Mouse (Mus musculus) gastrocnemius, postnatal 4 days (tissue): ENCODE data around the gene Gja5. TPM values are rescaled to one million over a fixed set of nuclear protein-coding genes. Genes with fewer than 3 reads are reported as not detected.
"Not testable (repeated sequence)": the region's sequence is repeated elsewhere in the genome, so short reads cannot be mapped to it uniquely, and the experiment has no call there.

Source experiments
- DNase-seq, 2 experiments: peaks; one replicate each; pipeline ENCODE4 v3.0.0; 2021 to 2022; ENCODE audit warnings: low spot score in 2 of 2, mixed read lengths in 2 of 2
- total RNA-seq, 2 experiments: library from RNA; stranded (reverse); gene quantifications; 2 replicates each; pipeline ENCODE4 v1.2.3; 2021

Gja5 gene
- total RNA-seq, 2 experiments from 2014 or later: 9.1 to 9.3 TPM

DNA sequence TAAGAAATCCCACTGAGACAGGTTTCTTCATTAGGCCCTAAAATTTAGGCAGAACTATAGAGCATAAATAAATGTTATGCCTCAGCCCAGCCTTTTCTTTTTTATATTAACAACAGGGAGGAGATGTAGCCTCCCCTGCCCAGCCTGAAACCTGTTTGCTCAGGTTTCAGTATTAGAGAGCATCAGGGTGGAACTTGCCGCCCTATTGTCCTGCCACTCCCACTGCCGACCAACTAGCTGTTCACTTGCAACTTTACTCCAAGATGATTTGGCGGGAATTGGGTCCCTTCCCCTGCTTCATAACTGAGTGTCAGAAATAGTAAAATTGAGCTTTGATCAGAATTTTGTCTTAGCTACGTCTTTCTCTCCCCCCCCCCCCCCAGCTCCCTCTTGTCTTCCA is 192.2 kb downstream of the Gja5 start:
- DNase-seq: not testable (repeated sequence)

GRCm38 (mm10) chr3:97100784-97101641 is 196.5 kb downstream of the Gja5 start:
- DNase-seq: no peak

- DNase-seq: not testable (repeated sequence)
These were observed 199.5 kb downstream of the Gja5 start for GRCm38 (mm10) chr3:97103946-97104345.

DNA sequence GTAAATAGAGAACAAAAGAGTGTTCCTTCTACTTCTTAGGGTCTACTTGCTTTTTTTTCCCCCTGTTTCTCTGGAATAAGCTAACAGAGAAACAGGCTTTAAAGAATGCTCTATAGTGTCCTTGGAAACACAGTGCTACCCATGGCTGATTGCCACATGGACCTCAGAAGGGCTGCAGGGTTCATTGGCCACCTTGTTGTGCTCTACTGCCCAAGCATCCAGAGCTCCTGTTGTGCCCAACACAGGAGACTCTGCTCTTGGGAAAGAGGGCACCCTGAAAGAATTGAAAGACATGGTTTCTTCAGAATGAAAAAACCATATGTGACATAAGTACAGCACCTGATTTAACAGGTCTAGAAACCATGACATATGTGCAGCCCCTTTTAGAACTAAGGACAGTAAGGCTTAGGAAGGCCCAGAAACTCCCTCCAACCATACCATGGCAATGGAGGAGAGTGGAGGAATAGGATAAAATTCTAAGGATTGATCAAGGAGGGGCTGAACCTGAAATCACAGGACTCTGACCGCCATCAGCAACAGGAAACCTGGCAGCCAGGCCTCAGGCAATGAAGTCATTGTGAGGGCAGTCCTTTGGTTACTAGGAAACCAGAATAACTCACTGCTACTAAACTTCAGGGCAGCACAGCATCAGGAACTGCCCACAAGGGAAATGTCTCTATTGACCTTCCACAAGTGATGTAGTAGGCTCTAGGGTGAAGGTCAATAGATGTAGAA is 200.4 kb downstream of the Gja5 start:
- DNase-seq: no peak

DNA sequence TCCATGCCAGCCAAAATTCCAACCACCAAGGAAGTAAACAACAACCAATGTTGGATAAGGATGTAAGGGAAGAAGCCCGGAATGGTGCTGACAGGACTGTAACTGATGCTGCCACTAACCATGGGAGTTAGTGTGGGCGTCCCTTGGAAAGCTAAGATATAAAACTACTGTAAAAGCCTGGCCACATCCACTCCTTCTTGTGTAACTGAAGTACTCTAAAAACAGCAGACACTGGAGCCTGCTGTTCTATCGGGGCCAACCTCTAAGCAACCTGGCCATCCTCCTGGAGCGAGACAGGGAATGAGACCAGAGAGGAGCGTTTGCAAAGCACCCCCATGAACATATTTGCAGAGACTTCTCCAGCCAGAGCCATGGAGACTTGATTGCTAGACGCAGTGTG is 213.0 kb downstream of the Gja5 start:
- no peak for DNase-seq

GRCm38 (mm10) chr3:97118313-97118712 is 213.8 kb downstream of the Gja5 start:
- no peak for DNase-seq

GRCm38 (mm10) chr3:97124193-97124592 is 219.7 kb downstream of the Gja5 start:
- DNase-seq: no peak

Other genes starting within 250 kb of the Gja5 start
- 1 to 10 TPM; 2.0 to 2.6 TPM for gene Ankrd35, start 234.6 kb upstream of the Gja5 start, total RNA-seq
- 10 to 100 TPM; 30.7 to 33.3 TPM for gene Pias3, start 208.3 kb upstream of the Gja5 start, total RNA-seq
- 1 to 10 TPM; 1.3 to 1.7 TPM for gene Nudt17, start 196.1 kb upstream of the Gja5 start, total RNA-seq
- gene Polr3c, start 177.1 kb upstream of the Gja5 start, total RNA-seq: 10 to 100 TPM; 23.6 to 24.5 TPM
- 10 to 100 TPM; 45.1 to 50.6 TPM for gene Rnf115, start 177.0 kb upstream of the Gja5 start, total RNA-seq
- gene Pdzk1, start 75.4 kb upstream of the Gja5 start, total RNA-seq: under 1 TPM in 1 of 2 experiments, not detected in 1; 0.21 TPM
- gene Cd160, start 75.3 kb upstream of the Gja5 start, total RNA-seq: not detected
- gene Gpr89, start 653 bp downstream of the Gja5 start, total RNA-seq: 10 to 100 TPM; 21.1 to 23.6 TPM
- not detected for gene Gja8, start 21.3 kb downstream of the Gja5 start, total RNA-seq